Mouse (Mus musculus): Measurements from ENCODE around the gene Cnot2. TPM values are rescaled to one million over a fixed set of nuclear protein-coding genes. Genes with fewer than 3 reads are reported as not detected.
"Not testable (repeated sequence)": the region's sequence is repeated elsewhere in the genome, so short reads cannot be mapped to it uniquely, and the experiment has no call there.

Cnot2 gene
- polyA plus RNA-seq (2012; rRNA removed): 18.6 and 30.9 TPM in 2 replicates

DNA sequence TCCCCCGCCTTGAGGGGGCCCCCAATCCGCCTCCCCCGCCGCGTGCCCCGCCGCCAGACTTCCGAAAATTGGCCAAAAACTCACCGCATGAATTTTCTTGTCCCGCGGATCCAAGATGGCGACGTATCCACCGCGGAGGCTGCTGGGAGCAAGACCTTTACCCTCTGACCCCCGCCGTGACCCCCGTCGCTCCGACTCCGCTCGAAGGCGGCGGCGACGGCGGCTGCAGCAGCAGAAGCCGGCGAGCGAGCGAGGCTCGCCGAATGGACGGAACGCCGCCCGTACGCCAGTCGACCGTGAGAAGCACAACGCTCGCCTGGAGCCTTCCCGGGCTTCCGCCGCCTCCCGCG, at the start of gene Cnot2:
Gene Cnot2, minus strand, starts transcription at position 143 of the 350 bp plus-strand sequence.
- TF ChIP-seq POLR2A (IDR thresholded peaks at IDR 0.05; ENCODE audit: borderline replicate concordance, extremely low read depth, low read depth, low read length) (peak; percentile 61; the same call in 1 of the 2 replicates), CTCF (IDR thresholded peaks at IDR 0.05; ENCODE audit: insufficient read depth, low read length) (no peak)
- WGBS: under 1% methylated on average over 47 of the region's 47 CpGs
- peak; percentile 94 for DNase-seq
- Histone ChIP-seq H3K4me1 (ENCODE audit: control insufficient read depth, insufficient read depth, low read length) (peaks cover 3% of the 10 kb centered on the region), H3K4me3 (replicated peaks; ENCODE audit: extremely low read depth, low read depth, low read length) (peak within 1 kb of the TSS; percentile 98)

DNA sequence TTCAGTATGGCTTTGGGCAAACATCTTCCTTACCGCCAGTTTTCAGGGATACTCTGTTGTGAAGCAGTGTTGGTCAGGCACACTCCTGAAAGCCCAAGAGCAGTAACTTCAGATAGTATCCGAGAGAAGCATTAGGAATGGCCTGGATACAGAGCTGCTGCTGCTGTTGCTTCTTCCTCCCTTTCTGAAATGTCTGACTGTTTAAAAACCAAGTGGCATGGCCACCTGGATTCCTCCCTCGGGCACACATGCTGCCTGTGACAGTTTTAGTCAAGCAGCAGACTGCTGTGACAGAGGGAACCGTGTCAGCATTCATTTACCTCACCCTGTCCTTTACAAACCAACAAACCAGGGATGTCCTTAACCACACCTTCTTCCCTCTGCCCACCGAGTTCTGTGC, 47.6 kb upstream of the Cnot2 start:
- Histone ChIP-seq H3K4me3 (replicated peaks; ENCODE audit: extremely low read depth, low read depth, low read length) (no peak overlapping the region), H3K4me1 (ENCODE audit: control insufficient read depth, insufficient read depth, low read length) (no peaks in the 10 kb centered on the region)
- no peak for TF ChIP-seq POLR2A (IDR thresholded peaks at IDR 0.05; ENCODE audit: borderline replicate concordance, extremely low read depth, low read depth, low read length)
- no peak for TF ChIP-seq CTCF (IDR thresholded peaks at IDR 0.05; ENCODE audit: insufficient read depth, low read length)
- WGBS: 76% methylated on average over 5 of the region's 5 CpGs
- DNase-seq: no peak

DNA sequence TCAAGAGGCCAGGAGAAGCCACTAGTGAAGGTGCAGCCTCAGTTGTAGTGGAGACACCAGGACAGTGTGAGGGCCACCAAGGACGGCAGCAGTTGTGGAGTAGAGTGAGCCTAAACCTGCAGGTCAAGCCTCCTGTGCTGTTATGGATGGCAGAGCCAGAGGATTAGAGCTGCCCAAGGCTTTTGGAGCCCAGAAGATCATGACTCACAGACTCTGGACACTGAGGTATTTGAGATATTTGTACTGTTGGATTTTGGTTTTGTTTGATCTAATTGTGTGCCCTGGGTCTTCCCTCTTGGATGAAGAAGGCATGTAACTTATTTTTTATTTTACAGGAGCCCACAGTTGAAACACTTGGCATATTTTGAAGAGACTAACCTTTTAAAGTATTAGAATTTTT, 44.7 kb upstream of the Cnot2 start:
- Histone ChIP-seq H3K4me3 (replicated peaks; ENCODE audit: extremely low read depth, low read depth, low read length) (no peak overlapping the region), H3K4me1 (ENCODE audit: control insufficient read depth, insufficient read depth, low read length) (no peaks in the 10 kb centered on the region)
- no peak for TF ChIP-seq POLR2A (IDR thresholded peaks at IDR 0.05; ENCODE audit: borderline replicate concordance, extremely low read depth, low read depth, low read length)
- no peak for TF ChIP-seq CTCF (IDR thresholded peaks at IDR 0.05; ENCODE audit: insufficient read depth, low read length)
- WGBS: 94% methylated on average over 1 of the region's 1 CpGs
- no peak for DNase-seq

DNA sequence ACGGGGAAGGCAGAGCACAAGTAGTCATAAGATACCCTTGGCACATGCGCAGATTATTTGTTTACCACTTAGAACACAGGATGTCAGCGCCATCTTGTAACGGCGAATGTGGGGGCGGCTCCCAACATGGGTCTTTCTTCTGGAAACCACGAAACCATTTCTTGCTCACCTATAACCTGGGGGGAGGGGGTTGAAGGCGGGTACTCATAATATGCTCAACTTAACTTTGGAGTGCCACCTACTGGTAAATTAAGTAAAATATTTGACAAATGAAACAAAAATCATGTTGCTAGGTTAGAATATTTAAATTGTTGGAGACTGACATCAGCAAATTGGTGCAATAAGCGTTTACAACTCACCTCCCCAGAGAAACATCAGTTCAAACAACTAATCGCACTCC, 31.9 kb upstream of the Cnot2 start:
- 93% methylated on average over 9 of the region's 10 CpGs for WGBS
- H3K4me3 ChIP-seq (replicated peaks; ENCODE audit: extremely low read depth, low read depth, low read length); DNase-seq; H3K4me1 ChIP-seq (ENCODE audit: control insufficient read depth, insufficient read depth, low read length): not testable (repeated sequence)

DNA sequence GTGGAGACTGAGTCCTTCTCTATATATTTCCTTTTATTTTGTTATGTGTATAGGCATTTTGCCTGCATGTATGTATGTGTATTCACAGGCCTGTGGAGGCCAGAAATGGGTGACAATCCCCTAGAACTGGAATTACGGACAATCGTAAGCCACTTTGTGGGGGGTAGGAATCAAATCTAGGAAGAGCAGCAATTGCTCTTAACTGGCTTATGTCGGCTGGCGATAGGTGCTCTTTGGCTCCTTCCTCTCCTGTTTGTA, 23.5 kb upstream of the Cnot2 start:
- Histone ChIP-seq H3K4me1 (ENCODE audit: control insufficient read depth, insufficient read depth, low read length) (no peaks in the 10 kb centered on the region), H3K4me3 (replicated peaks; ENCODE audit: extremely low read depth, low read depth, low read length) (no peak overlapping the region)
- no peak for TF ChIP-seq POLR2A (IDR thresholded peaks at IDR 0.05; ENCODE audit: borderline replicate concordance, extremely low read depth, low read depth, low read length)
- TF ChIP-seq CTCF (IDR thresholded peaks at IDR 0.05; ENCODE audit: insufficient read depth, low read length): no peak
- no peak for DNase-seq
- 94% methylated on average over 4 of the region's 4 CpGs for WGBS

DNA sequence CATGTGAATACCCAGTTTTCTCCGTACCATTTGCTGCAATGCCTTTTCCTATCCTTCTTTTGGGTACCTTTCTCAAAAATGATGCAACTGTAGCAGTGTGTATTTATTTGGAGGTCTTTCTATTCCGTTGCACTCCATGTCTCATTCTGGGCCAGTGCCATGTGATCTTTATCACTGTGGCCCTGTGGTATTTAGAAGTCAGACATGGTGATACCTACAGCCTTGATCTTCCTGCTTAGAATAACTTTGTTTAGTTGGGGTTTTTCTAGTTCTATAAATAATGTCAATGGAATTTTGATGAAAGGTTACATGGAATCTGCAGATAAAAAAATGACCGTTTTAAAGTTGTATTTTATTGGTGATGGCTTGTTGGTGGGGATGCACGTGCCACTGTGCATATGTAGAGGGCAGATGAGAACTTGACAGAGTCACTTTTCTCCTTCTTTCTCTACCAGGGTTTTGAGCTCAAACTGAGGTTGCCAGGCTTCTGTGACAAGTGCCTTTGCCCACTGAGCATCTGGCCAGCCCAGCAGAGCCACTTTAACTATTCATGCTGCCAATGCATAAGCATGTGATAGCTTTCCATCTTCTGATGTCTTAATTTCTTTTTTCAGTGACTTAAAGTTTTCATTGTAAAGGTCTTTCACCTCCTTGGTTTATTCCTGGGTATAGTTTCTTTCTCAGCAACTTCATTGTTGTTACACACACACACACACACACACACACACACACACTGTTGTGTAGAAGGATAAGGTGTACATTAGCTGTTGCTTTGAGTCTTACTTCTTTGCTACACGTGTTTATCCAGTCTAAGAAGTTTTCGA, 23.0 kb upstream of the Cnot2 start:
- 80% methylated on average over 6 of the region's 6 CpGs for WGBS
- Histone ChIP-seq H3K4me1 (ENCODE audit: control insufficient read depth, insufficient read depth, low read length) (no peaks in the 10 kb centered on the region), H3K4me3 (replicated peaks; ENCODE audit: extremely low read depth, low read depth, low read length) (no peak overlapping the region)
- TF ChIP-seq POLR2A (IDR thresholded peaks at IDR 0.05; ENCODE audit: borderline replicate concordance, extremely low read depth, low read depth, low read length) (no peak), CTCF (IDR thresholded peaks at IDR 0.05; ENCODE audit: insufficient read depth, low read length) (no peak)
- DNase-seq: no peak

DNA sequence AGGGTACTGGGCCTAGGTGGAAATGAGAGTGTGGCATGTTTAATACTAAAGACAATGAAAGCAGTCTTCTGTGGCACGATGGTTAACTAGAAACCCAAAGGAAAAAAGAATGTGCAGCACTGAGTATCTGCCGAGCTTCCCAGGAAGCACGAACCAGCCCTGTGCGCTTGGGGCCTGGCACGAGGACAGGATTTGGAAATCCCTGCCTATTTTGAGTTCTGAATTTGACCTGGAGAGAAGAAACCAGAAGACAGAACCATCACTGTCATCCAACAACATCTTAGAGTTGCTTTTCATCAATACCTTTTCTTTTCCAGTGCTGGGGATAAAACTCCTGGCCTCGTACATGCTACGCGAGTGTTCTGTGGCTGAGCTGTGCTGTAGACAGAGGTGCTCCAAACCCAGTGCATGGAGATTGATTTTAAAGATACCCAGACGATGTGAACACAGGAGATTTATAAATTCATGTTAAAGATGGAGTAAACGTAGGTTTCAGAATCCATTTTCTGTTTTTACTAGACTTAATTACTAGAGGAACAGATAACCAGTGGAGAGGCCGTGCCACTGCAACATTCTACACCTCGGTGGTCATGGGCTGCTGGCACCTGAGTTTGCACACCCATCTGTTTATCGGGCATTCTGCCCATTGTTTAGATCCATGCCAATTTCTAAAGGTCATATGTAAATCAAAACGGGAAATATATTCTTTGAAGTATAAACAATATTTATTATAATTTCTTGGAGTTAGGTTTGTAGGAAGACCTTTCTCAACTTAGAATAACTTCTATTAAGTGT, 17.9 kb upstream of the Cnot2 start:
- WGBS: 81% methylated on average over 14 of the region's 14 CpGs
- TF ChIP-seq CTCF (IDR thresholded peaks at IDR 0.05; ENCODE audit: insufficient read depth, low read length): no peak
- TF ChIP-seq POLR2A (IDR thresholded peaks at IDR 0.05; ENCODE audit: borderline replicate concordance, extremely low read depth, low read depth, low read length): no peak
- no peaks in the 10 kb centered on the region for H3K4me1 ChIP-seq (ENCODE audit: control insufficient read depth, insufficient read depth, low read length)

DNA sequence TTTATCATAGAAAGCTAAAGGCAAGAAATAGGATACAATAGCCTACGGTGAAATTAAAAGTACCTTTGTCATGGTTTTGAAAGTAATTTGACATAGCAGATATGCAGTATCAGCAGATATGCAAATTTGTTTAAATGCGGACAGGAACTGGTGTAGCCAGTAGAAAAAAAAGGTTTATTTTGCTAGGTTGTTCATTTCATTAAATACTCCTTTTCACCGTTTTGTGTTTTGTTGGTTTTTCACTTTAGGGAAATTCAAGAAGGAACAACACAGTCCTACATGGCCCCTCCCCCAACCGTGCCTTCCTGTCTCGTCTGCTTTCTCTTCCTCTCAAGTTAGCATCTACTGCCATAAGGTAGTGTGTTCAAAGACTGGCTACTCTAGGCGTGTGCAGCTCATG, 1.4 kb upstream of the Cnot2 start:
- no peak for TF ChIP-seq POLR2A (IDR thresholded peaks at IDR 0.05; ENCODE audit: borderline replicate concordance, extremely low read depth, low read depth, low read length)
- no peak for TF ChIP-seq CTCF (IDR thresholded peaks at IDR 0.05; ENCODE audit: insufficient read depth, low read length)
- DNase-seq: no peak
- 14% methylated on average over 6 of the region's 6 CpGs for WGBS
- peaks cover 3% of the 10 kb centered on the region for H3K4me1 ChIP-seq (ENCODE audit: control insufficient read depth, insufficient read depth, low read length)
- peak overlapping the region; percentile 44 for H3K4me3 ChIP-seq (replicated peaks; ENCODE audit: extremely low read depth, low read depth, low read length)

More for the DNA sequence above, 17.9 kb upstream of the Cnot2 start:
- no peak overlapping the region for H3K4me3 ChIP-seq (replicated peaks; ENCODE audit: extremely low read depth, low read depth, low read length)
- no peak for DNase-seq

DNA sequence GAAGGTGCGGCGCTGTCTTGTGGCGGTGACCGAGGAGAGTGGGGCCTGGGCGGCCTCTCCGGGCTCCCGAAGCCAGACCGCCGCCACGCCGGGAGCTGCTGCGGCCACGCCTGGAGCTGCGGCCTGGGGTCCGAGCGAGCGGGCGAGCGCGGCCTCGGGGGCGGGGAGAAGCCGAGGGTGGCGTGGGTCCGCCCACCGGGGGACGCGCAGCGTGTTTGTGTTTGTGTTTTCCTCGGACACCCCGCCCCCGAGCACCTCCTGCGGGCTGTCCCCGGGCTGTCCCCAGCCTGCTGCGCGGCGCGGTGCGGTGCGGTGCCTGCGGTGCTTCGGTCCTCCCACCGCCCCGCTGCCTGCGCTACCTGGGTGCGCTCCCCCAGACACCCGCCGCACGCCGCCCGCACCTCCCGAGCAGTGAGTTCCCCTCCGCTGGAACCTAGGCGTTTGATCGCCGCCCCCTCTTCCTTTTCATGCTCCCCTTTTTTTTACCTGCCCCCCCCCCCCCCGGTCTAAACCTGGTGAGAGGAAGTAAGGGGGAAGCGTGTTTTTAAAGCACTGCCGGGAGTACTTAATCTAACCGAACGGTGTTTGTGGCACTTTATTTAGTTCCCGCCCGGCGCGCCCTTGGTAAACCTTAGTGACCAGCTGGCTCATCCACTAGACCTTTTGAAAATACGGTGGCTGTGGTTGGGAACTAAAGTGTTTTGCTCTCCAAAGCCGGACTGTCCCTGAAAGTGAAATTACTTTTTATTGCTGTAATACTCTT, 589 bp upstream of the Cnot2 start:
- TF ChIP-seq POLR2A (IDR thresholded peaks at IDR 0.05; ENCODE audit: borderline replicate concordance, extremely low read depth, low read depth, low read length): no peak
- no peak for TF ChIP-seq CTCF (IDR thresholded peaks at IDR 0.05; ENCODE audit: insufficient read depth, low read length)
- WGBS: 2% methylated on average over 61 of the region's 67 CpGs
- peak overlapping the region; percentile 98 for H3K4me3 ChIP-seq (replicated peaks; ENCODE audit: extremely low read depth, low read depth, low read length)
- peaks cover 3% of the 10 kb centered on the region for H3K4me1 ChIP-seq (ENCODE audit: control insufficient read depth, insufficient read depth, low read length)
- DNase-seq: peak; percentile 32
